Mouse (Mus musculus): Measurements from ENCODE around the gene Gtf3c2. TPM values are rescaled to one million over a fixed set of nuclear protein-coding genes. Genes with fewer than 3 reads are reported as not detected.
A peak's percentile ranks its signal among the peaks of the same experiment; 100 is the strongest.

Gtf3c2 gene
- polyA plus RNA-seq (2014; fragmentation: Nextera tagmentation; extraction: Ambion mirVana) = 48.5 and 68.0 TPM in 2 replicates

- Histone ChIP-seq H3K27ac (replicated peaks; ENCODE audit: low read depth, low read length) (peak within 1 kb of the TSS; percentile 93), H3K36me3 (ENCODE audit: control insufficient read depth, insufficient read depth, low read length) (no peaks in the 10 kb centered on the region), H3K4me2 (ENCODE audit: low read length) (peak within 1 kb of the TSS; percentile 96), H3K4me1 (ENCODE audit: control insufficient read depth, insufficient read depth, low read length) (peaks cover 5% of the 10 kb centered on the region; the same call in 1 of the 2 replicates), H3K9ac (replicated peaks; ENCODE audit: low read length) (peak within 1 kb of the TSS; percentile 72), H3K9me3 (ENCODE audit: control insufficient read depth, low read length) (no peaks in the 10 kb centered on the region), H3K27me3 (ENCODE audit: control insufficient read depth, insufficient read depth, low read length) (no peaks in the 10 kb centered on the region), H3K4me3 (replicated peaks; ENCODE audit: low read depth, low read length) (peak within 1 kb of the TSS; percentile 89)
- DNase-seq (peak; percentile 98), ATAC-seq (ENCODE audit: low FRiP score, low TSS enrichment) (peak; percentile 97)
- under 1% methylated on average over 59 of the region's 59 CpGs for WGBS
These were observed at the start of gene Gtf3c2, which contains the start of gene Gm29609 for GRCm38 (mm10) chr5:31179766-31180630. Gtf3c2 (minus strand) TSS chr5:31180144. Gm29609 (minus strand) TSS chr5:31179911.

DNA sequence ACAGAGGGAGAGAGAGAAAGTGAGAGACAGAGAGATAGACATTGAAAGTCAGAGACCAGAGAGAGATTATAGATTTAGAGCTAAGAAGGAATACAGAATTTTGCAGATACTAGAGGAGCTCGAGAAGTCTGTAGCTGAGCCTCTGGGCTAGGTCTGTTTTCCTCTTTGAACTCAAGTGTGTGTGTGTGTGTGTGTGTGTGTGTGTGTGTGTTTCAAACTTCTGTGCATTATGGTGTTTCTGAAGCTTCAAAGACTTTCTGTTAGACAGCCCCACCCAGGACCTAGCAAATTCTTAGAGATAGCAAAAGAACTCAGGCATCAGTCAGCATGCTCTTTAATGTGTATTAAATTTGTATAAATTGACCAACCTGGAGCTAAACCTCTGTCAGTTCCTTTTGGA, 46.7 kb upstream of the Gtf3c2 start:
- no peak overlapping the region for H3K4me2 ChIP-seq (ENCODE audit: low read length)
- H3K27ac ChIP-seq (replicated peaks; ENCODE audit: low read depth, low read length) = no peak overlapping the region
- 81% methylated on average over 1 of the region's 1 CpGs for WGBS
- H3K27me3 ChIP-seq (ENCODE audit: control insufficient read depth, insufficient read depth, low read length) = no peaks in the 10 kb centered on the region
- no peak for ATAC-seq (ENCODE audit: low FRiP score, low TSS enrichment)
- DNase-seq = no peak
- no peak overlapping the region for H3K4me3 ChIP-seq (replicated peaks; ENCODE audit: low read depth, low read length)
- no peak overlapping the region for H3K9ac ChIP-seq (replicated peaks; ENCODE audit: low read length)
- H3K36me3 ChIP-seq (ENCODE audit: control insufficient read depth, insufficient read depth, low read length) = no peaks in the 10 kb centered on the region
- H3K4me1 ChIP-seq (ENCODE audit: control insufficient read depth, insufficient read depth, low read length) = no peaks in the 10 kb centered on the region; the same call in 1 of the 2 replicates
- no peaks in the 10 kb centered on the region for H3K9me3 ChIP-seq (ENCODE audit: control insufficient read depth, low read length)

GRCm38 (mm10) chr5:31222696-31223095, 42.8 kb upstream of the Gtf3c2 start:
- no peak overlapping the region for H3K4me3 ChIP-seq (replicated peaks; ENCODE audit: low read depth, low read length)
- no peaks in the 10 kb centered on the region for H3K36me3 ChIP-seq (ENCODE audit: control insufficient read depth, insufficient read depth, low read length)
- no peaks in the 10 kb centered on the region for H3K27me3 ChIP-seq (ENCODE audit: control insufficient read depth, insufficient read depth, low read length)
- no peaks in the 10 kb centered on the region for H3K9me3 ChIP-seq (ENCODE audit: control insufficient read depth, low read length)
- H3K4me1 ChIP-seq (ENCODE audit: control insufficient read depth, insufficient read depth, low read length) = no peaks in the 10 kb centered on the region; the same call in 1 of the 2 replicates
- ATAC-seq (ENCODE audit: low FRiP score, low TSS enrichment) (no peak), DNase-seq (no peak)
- H3K4me2 ChIP-seq (ENCODE audit: low read length) = no peak overlapping the region
- H3K9ac ChIP-seq (replicated peaks; ENCODE audit: low read length) = no peak overlapping the region
- H3K27ac ChIP-seq (replicated peaks; ENCODE audit: low read depth, low read length) = no peak overlapping the region
- 96% methylated on average over 9 of the region's 9 CpGs for WGBS

- ATAC-seq (ENCODE audit: low FRiP score, low TSS enrichment) = no peak
- peak overlapping the region; percentile 61 for H3K4me2 ChIP-seq (ENCODE audit: low read length)
- 13% methylated on average over 11 of the region's 11 CpGs for WGBS
These were observed 41.5 kb upstream of the Gtf3c2 start for GRCm38 (mm10) chr5:31221304-31221945.

DNA sequence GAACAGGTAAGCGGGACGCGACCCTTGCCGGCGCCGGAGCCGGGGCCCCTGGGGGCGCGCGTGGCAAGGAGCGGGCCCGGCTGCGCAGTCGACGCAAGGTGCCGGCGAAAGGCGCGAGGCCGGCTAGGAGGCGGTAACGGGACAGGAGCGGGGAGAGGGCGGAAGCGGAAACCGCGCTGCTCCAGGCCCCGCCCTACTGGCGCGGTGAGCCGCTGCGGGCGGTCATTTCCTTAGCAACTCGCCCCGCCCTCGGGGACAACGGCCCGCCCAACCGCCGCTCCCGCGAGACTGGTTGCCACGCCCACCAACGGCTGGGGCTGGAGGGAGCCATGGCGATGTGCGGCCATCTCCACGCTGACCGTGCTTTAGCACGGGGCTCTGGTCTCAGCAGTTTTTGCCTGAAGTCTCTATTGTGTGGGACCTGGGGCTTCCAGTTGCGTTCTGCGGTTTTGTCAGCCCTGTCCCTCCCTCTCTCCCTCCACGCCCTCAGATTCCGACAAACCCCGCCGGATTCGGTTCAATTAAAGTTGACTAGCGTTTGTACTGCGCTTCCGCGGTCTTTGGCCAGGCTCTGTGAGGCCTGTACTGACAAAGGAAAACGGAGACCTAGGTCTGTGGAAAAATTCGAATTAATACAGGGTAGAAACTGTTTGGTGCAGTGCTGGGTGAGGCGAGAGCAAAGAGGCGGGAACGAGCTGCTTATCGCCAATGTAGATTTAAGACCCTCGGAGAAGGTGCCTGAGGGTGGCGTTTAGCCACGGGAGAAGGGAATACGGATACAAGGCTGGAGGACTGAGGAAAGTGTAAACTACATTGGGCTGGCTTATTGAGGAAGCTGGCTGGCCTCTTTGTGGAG, 40.7 kb upstream of the Gtf3c2 start, which contains the start of gene Ppm1g:
TSS of gene Ppm1g (minus strand) at position 240 of the 856 bp plus-strand sequence.
- Histone ChIP-seq H3K27ac (replicated peaks; ENCODE audit: low read depth, low read length) (peak within 1 kb of the TSS; percentile 93), H3K9ac (replicated peaks; ENCODE audit: low read length) (peak within 1 kb of the TSS; percentile 77), H3K27me3 (ENCODE audit: control insufficient read depth, insufficient read depth, low read length) (no peaks in the 10 kb centered on the region), H3K4me1 (ENCODE audit: control insufficient read depth, insufficient read depth, low read length) (no peaks in the 10 kb centered on the region; the same call in 1 of the 2 replicates), H3K4me3 (replicated peaks; ENCODE audit: low read depth, low read length) (peak within 1 kb of the TSS; percentile 63), H3K36me3 (ENCODE audit: control insufficient read depth, insufficient read depth, low read length) (no peaks in the 10 kb centered on the region), H3K4me2 (ENCODE audit: low read length) (peak within 1 kb of the TSS; percentile 61), H3K9me3 (ENCODE audit: control insufficient read depth, low read length) (no peaks in the 10 kb centered on the region)
- ATAC-seq (ENCODE audit: low FRiP score, low TSS enrichment) = peak; percentile 95
- under 1% methylated on average over 69 of the region's 70 CpGs for WGBS
- DNase-seq = peak; percentile 99

More at GRCm38 (mm10) chr5:31221304-31221945, 41.5 kb upstream of the Gtf3c2 start:
- Histone ChIP-seq H3K27me3 (ENCODE audit: control insufficient read depth, insufficient read depth, low read length) (no peaks in the 10 kb centered on the region), H3K36me3 (ENCODE audit: control insufficient read depth, insufficient read depth, low read length) (no peaks in the 10 kb centered on the region), H3K9me3 (ENCODE audit: control insufficient read depth, low read length) (no peaks in the 10 kb centered on the region), H3K4me1 (ENCODE audit: control insufficient read depth, insufficient read depth, low read length) (no peaks in the 10 kb centered on the region; the same call in 1 of the 2 replicates), H3K27ac (replicated peaks; ENCODE audit: low read depth, low read length) (peak overlapping the region; percentile 93), H3K4me3 (replicated peaks; ENCODE audit: low read depth, low read length) (peak overlapping the region; percentile 63), H3K9ac (replicated peaks; ENCODE audit: low read length) (peak overlapping the region; percentile 77)
- DNase-seq = peak; percentile 82

DNA sequence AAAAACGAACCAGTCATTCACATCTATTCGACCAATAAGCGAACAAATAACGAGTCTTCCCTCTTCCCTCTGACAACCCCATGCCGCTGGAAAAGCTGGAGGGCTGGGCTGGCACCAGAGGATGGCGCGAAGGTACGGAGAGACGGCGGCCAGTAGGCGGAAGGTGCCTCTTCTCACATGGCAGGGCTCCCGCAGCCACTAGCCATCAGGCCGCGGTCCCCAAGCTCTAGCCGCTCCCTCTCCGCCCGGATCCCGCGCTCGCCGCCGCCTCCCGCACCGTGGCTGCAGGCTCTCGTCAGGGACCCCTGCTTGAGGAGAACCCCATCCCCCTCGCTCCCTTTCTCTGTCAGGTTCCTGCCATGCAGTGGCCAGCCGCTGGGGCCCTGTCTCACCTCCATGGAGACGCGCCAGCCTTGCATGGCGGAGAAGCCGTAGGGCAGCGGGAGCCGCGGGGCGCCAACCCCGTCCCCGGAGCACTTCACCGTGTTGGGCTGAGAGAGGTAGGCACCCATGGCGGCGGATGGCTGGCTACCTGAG, 40.0 kb upstream of the Gtf3c2 start:
- Histone ChIP-seq H3K9ac (replicated peaks; ENCODE audit: low read length) (peak overlapping the region; percentile 77), H3K4me3 (replicated peaks; ENCODE audit: low read depth, low read length) (peak overlapping the region; percentile 63), H3K27me3 (ENCODE audit: control insufficient read depth, insufficient read depth, low read length) (no peaks in the 10 kb centered on the region), H3K9me3 (ENCODE audit: control insufficient read depth, low read length) (no peaks in the 10 kb centered on the region), H3K4me2 (ENCODE audit: low read length) (peak overlapping the region; percentile 61), H3K27ac (replicated peaks; ENCODE audit: low read depth, low read length) (peak overlapping the region; percentile 93), H3K36me3 (ENCODE audit: control insufficient read depth, insufficient read depth, low read length) (no peaks in the 10 kb centered on the region), H3K4me1 (ENCODE audit: control insufficient read depth, insufficient read depth, low read length) (no peaks in the 10 kb centered on the region; the same call in 1 of the 2 replicates)
- peak; percentile 66 for ATAC-seq (ENCODE audit: low FRiP score, low TSS enrichment)
- peak; percentile 68 for DNase-seq
- WGBS = under 1% methylated on average over 40 of the region's 40 CpGs

DNA sequence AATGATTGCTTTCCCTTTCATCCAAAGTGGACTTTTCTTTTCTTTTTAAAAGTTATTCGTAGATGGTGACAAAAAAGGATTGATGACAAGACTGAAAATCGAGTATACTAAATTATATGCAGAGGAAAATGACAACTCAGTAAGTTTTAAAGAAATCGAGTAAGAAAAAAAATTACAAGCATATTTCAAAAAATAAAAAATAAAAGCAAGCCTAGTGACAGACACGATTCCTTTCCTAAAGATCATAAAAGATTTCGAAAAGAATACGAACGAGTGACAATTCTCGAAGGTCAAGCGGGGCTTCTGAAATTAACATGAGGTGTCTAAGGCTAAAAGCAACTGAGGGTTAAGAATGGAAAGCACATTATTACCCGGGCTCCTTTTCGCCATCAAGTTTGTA, 39.5 kb upstream of the Gtf3c2 start:
- Histone ChIP-seq H3K4me3 (replicated peaks; ENCODE audit: low read depth, low read length) (peak overlapping the region; percentile 63), H3K27me3 (ENCODE audit: control insufficient read depth, insufficient read depth, low read length) (no peaks in the 10 kb centered on the region), H3K9me3 (ENCODE audit: control insufficient read depth, low read length) (no peaks in the 10 kb centered on the region), H3K9ac (replicated peaks; ENCODE audit: low read length) (peak overlapping the region; percentile 77), H3K4me1 (ENCODE audit: control insufficient read depth, insufficient read depth, low read length) (no peaks in the 10 kb centered on the region; the same call in 1 of the 2 replicates), H3K27ac (replicated peaks; ENCODE audit: low read depth, low read length) (peak overlapping the region; percentile 93), H3K36me3 (ENCODE audit: control insufficient read depth, insufficient read depth, low read length) (no peaks in the 10 kb centered on the region), H3K4me2 (ENCODE audit: low read length) (peak overlapping the region; percentile 61)
- WGBS = 3% methylated on average over 11 of the region's 11 CpGs
- DNase-seq (no peak), ATAC-seq (ENCODE audit: low FRiP score, low TSS enrichment) (no peak)

GRCm38 (mm10) chr5:31219070-31219469, 39.1 kb upstream of the Gtf3c2 start:
- WGBS = 4% methylated on average over 2 of the region's 2 CpGs
- Histone ChIP-seq H3K9ac (replicated peaks; ENCODE audit: low read length) (no peak overlapping the region), H3K27ac (replicated peaks; ENCODE audit: low read depth, low read length) (no peak overlapping the region), H3K4me1 (ENCODE audit: control insufficient read depth, insufficient read depth, low read length) (no peaks in the 10 kb centered on the region; the same call in 1 of the 2 replicates), H3K27me3 (ENCODE audit: control insufficient read depth, insufficient read depth, low read length) (no peaks in the 10 kb centered on the region), H3K36me3 (ENCODE audit: control insufficient read depth, insufficient read depth, low read length) (no peaks in the 10 kb centered on the region), H3K4me2 (ENCODE audit: low read length) (peak overlapping the region; percentile 61), H3K4me3 (replicated peaks; ENCODE audit: low read depth, low read length) (peak overlapping the region; percentile 63), H3K9me3 (ENCODE audit: control insufficient read depth, low read length) (no peaks in the 10 kb centered on the region)
- peak; percentile 71 for DNase-seq
- no peak for ATAC-seq (ENCODE audit: low FRiP score, low TSS enrichment)
